Mouse (Mus musculus) kidney, adult 2 months (tissue): ENCODE measurements around the gene Armc9.

Source experiments
- CTCF ChIP-seq: fragments of 200-500 bp; conservative IDR thresholded peaks from 2 replicates; pipeline ENCODE4 v1.5.1; 2011; ENCODE audit warnings: low read depth, mild to moderate bottlenecking, control low read depth, low read length, moderate library complexity, mixed read lengths; ENCODE audit not compliant: insufficient read depth, insufficient read length
- POLR2A ChIP-seq: fragments of 200-500 bp; IDR thresholded peaks from one replicate; pipeline ENCODE4 v1.6.1; 2011; ENCODE audit warnings: low read depth, low read length, control low read depth

DNA sequence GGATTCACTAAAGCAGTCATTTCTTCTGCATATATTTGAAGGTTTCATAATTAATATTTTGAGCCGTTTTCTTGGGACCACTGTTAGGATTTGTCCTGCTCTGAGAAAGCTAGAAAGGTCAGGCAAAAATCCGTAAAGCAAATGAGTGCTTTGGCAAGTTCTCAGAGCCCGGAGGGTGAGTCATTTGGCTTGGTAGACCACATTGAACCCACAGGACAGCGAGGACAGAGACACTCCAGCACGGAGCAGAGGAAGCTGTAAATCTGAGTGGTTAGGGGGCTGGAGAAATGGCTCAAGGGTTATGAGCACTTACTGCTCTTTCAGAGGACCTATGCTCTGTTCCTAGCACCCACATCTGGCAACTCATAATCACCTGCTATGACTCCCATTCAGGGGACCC lies 7.0 kb upstream of the Armc9 start:
- TF ChIP-seq CTCF, result no peak
- no peak for TF ChIP-seq POLR2A
